Mouse (Mus musculus) liver, adult 2 months (tissue): ENCODE measurements around the gene Carm1.

Experiments used
- CTCF ChIP-seq: fragments of 200-500 bp; IDR thresholded peaks from 2 replicates; pipeline ENCODE4 v1.5.1; 2011; ENCODE audit warnings: low read depth, low read length, control low read depth
- POLR2A ChIP-seq: fragments of 200-500 bp; IDR thresholded peaks from 2 replicates; pipeline ENCODE4 v1.6.1; 2011; ENCODE audit warnings: low read length, control low read depth; ENCODE audit not compliant: insufficient read depth; ENCODE audit errors: extremely low read depth

- no peak for TF ChIP-seq POLR2A
- TF ChIP-seq CTCF: no peak
These were observed 63.2 kb downstream of the Carm1 start for GRCm38 (mm10) chr9:21609861-21610260.
